Mouse (Mus musculus): ENCODE data around the gene Calcrl. TPM values are rescaled to one million over a fixed set of nuclear protein-coding genes. Genes with fewer than 3 reads are reported as not detected.

The Calcrl gene
- polyA plus RNA-seq, 1 experiment from 2014 or later = 10.6 TPM

DNA sequence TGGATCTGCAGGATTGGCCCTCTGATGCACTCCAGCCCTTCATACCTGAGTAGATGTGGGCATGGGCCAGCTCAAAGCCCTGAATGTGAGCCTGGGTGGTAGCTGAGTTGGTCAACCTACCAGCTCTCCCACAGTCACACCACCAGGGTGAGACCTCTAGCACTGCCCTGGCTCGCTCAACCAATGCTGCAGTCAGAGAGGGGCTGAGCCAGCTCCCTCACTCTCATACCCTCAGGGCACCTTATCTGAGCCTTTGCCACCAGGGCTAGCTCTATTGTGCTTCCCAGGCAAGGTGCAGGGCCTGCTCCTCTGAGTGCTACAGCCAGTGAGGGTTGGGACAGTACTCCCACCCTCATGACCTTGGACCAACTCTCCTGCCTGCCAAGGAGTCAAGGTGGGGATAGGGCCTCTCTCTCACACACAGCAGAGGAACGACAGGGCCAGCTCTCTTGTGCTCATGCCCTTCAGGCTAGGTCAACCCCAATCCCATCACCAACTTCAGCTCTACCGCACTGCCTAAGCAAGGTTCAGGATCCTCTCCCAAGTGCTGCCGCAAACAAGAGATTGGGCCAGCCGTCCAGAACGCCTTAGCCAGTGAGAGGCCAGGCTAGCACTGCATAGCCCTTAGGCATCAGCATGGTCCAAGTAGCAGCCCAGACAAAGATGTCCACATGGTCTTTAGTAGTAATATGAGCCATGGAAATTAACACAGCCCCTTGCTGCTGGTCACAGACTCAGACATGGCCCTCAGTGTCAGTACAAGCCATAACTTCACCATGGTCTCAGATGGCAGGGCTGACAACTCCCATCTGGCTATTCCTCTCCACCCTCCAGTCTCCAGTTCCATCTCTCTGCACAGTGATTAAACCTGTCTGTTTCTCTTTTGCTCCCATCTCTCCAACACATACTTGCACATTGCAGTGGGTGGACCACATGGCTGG is 62.2 kb downstream of the Calcrl start:
- Histone ChIP-seq H3K9me3 (ENCODE audit: control insufficient read depth, low read length) (no peaks in the 10 kb centered on the region), H3K27me3 (ENCODE audit: control insufficient read depth, insufficient read depth, low read length) (no peaks in the 10 kb centered on the region), H3K4me2 (ENCODE audit: low read length) (no peak overlapping the region), H3K27ac (replicated peaks; ENCODE audit: low read depth, low read length) (no peak overlapping the region), H3K4me1 (ENCODE audit: control insufficient read depth, insufficient read depth, low read length) (no peaks in the 10 kb centered on the region), H3K36me3 (ENCODE audit: control insufficient read depth, insufficient read depth, low read length) (no peaks in the 10 kb centered on the region), H3K9ac (replicated peaks; ENCODE audit: low read length) (no peak overlapping the region), H3K4me3 (replicated peaks; ENCODE audit: low read depth, low read length) (no peak overlapping the region)
- DNase-seq (no peak), ATAC-seq (ENCODE audit: low FRiP score, low TSS enrichment) (peak; percentile 37; the same call in 1 of the 2 replicates)
- WGBS = 93% methylated on average over 6 of the region's 6 CpGs

DNA sequence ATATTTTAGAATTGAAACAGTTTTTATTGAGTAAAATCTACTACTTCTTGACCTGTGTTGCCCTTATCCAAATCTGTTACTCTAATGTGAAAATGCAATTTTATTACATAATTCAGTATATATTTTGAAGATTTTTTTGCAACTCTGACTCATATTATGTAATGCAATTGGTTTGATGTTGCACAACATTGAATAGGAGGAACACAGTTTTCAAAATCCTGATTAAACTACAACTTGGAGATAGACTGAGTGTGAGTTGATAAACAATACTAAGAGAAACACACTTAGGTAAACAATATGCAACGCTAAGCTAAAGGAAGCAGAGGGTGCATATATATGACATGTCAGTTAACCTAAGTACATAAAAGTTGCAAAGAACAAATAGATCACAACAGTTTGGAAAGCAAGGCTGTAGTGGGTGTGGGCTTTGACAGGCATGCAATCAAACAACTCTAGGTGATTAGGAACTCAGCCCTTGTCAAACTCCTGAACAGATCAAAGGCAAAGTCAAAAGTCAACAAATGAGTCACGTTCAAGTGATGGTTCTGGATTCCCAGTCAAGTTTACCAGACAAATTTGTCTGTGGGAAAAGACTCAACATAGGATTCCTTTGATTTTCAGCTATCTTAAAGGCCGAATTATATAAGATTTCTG is 66.4 kb downstream of the Calcrl start:
- WGBS = 76% methylated on average over 3 of the region's 3 CpGs
- no peaks in the 10 kb centered on the region for H3K36me3 ChIP-seq (ENCODE audit: control insufficient read depth, insufficient read depth, low read length)
- no peaks in the 10 kb centered on the region for H3K27me3 ChIP-seq (ENCODE audit: control insufficient read depth, insufficient read depth, low read length)
- H3K9ac ChIP-seq (replicated peaks; ENCODE audit: low read length) = no peak overlapping the region
- H3K9me3 ChIP-seq (ENCODE audit: control insufficient read depth, low read length) = no peaks in the 10 kb centered on the region
- H3K4me2 ChIP-seq (ENCODE audit: low read length) = no peak overlapping the region
- H3K4me1 ChIP-seq (ENCODE audit: control insufficient read depth, insufficient read depth, low read length) = no peaks in the 10 kb centered on the region
- no peak overlapping the region for H3K27ac ChIP-seq (replicated peaks; ENCODE audit: low read depth, low read length)
- no peak for ATAC-seq (ENCODE audit: low FRiP score, low TSS enrichment)
- no peak for DNase-seq
- H3K4me3 ChIP-seq (replicated peaks; ENCODE audit: low read depth, low read length) = no peak overlapping the region

DNA sequence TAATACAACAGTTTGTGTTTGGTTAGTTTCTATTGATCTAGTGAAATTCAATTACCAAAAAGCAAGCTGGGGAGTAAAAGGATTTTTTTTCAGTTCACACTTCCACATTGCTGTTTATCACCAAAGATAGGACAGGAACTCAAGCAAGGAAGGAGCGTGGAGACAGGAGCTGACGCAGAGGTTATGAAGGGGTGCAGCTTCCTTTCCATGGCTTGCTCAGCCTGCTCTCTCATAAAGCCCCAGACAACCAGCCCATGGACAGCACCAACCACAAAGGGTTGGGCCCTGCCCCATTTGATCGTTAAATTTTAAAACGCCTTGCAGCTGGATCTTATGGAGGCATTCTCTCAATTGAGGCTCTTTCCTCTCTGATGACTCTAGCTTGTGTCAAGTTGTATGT is 69.9 kb downstream of the Calcrl start:
- 87% methylated on average over 4 of the region's 4 CpGs for WGBS
- ATAC-seq (ENCODE audit: low FRiP score, low TSS enrichment) = no peak
- Histone ChIP-seq H3K27me3 (ENCODE audit: control insufficient read depth, insufficient read depth, low read length) (no peaks in the 10 kb centered on the region), H3K27ac (replicated peaks; ENCODE audit: low read depth, low read length) (no peak overlapping the region), H3K9me3 (ENCODE audit: control insufficient read depth, low read length) (no peaks in the 10 kb centered on the region), H3K9ac (replicated peaks; ENCODE audit: low read length) (no peak overlapping the region), H3K4me3 (replicated peaks; ENCODE audit: low read depth, low read length) (no peak overlapping the region), H3K4me1 (ENCODE audit: control insufficient read depth, insufficient read depth, low read length) (no peaks in the 10 kb centered on the region), H3K36me3 (ENCODE audit: control insufficient read depth, insufficient read depth, low read length) (no peaks in the 10 kb centered on the region), H3K4me2 (ENCODE audit: low read length) (no peak overlapping the region)
- no peak for DNase-seq

DNA sequence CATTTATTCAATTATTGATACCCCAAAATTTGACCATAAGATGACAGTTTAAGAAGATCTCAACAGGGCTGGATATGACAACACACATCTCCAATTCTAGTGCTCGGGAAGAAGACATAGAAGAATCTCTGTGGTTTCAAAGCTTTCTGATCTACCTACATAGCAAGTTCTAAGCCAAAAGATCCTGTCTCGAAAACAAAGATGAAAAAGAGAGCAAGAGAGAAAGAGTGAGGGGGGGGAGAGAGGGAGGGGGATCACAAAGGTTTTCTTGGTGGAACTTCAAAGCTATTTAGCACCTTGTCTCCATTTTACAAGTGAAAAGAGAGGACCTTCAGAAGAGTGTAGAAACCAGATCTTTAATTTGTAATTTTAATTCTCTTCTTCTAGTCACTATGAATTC is 77.8 kb downstream of the Calcrl start:
- Histone ChIP-seq H3K27ac (replicated peaks; ENCODE audit: low read depth, low read length) (no peak overlapping the region), H3K4me2 (ENCODE audit: low read length) (no peak overlapping the region), H3K4me1 (ENCODE audit: control insufficient read depth, insufficient read depth, low read length) (no peaks in the 10 kb centered on the region), H3K4me3 (replicated peaks; ENCODE audit: low read depth, low read length) (no peak overlapping the region), H3K9ac (replicated peaks; ENCODE audit: low read length) (no peak overlapping the region), H3K27me3 (ENCODE audit: control insufficient read depth, insufficient read depth, low read length) (no peaks in the 10 kb centered on the region), H3K9me3 (ENCODE audit: control insufficient read depth, low read length) (no peaks in the 10 kb centered on the region), H3K36me3 (ENCODE audit: control insufficient read depth, insufficient read depth, low read length) (no peaks in the 10 kb centered on the region)
- no peak for ATAC-seq (ENCODE audit: low FRiP score, low TSS enrichment)
- DNase-seq = no peak
- WGBS = 74% methylated on average over 2 of the region's 2 CpGs

DNA sequence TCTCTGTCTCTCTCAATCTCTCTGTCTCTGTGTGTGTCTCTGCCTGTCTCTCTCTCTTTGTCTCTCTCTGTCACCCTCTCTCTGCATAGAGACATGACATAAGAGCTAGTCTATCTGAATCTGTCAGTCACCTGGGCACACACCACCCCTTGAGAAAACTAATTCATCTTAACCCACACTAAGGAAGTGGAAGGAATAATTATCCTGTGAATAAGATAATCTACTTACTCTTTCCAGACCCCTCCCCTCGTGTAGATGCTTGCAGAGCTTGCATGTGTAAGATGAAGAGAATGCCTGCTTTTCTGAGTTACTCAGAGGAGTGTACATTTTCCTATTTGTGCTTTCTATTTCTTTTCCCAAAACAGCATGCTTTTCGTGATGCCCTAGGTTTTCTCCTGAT is 81.5 kb downstream of the Calcrl start:
- H3K9me3 ChIP-seq (ENCODE audit: control insufficient read depth, low read length) = no peaks in the 10 kb centered on the region
- H3K36me3 ChIP-seq (ENCODE audit: control insufficient read depth, insufficient read depth, low read length) = no peaks in the 10 kb centered on the region
- ATAC-seq (ENCODE audit: low FRiP score, low TSS enrichment) (no peak), DNase-seq (peak; percentile 7)
- no peak overlapping the region for H3K9ac ChIP-seq (replicated peaks; ENCODE audit: low read length)
- H3K4me1 ChIP-seq (ENCODE audit: control insufficient read depth, insufficient read depth, low read length) = no peaks in the 10 kb centered on the region
- WGBS = 63% methylated on average over 2 of the region's 2 CpGs
- no peak overlapping the region for H3K4me3 ChIP-seq (replicated peaks; ENCODE audit: low read depth, low read length)
- H3K27me3 ChIP-seq (ENCODE audit: control insufficient read depth, insufficient read depth, low read length) = no peaks in the 10 kb centered on the region
- no peak overlapping the region for H3K4me2 ChIP-seq (ENCODE audit: low read length)
- no peak overlapping the region for H3K27ac ChIP-seq (replicated peaks; ENCODE audit: low read depth, low read length)

DNA sequence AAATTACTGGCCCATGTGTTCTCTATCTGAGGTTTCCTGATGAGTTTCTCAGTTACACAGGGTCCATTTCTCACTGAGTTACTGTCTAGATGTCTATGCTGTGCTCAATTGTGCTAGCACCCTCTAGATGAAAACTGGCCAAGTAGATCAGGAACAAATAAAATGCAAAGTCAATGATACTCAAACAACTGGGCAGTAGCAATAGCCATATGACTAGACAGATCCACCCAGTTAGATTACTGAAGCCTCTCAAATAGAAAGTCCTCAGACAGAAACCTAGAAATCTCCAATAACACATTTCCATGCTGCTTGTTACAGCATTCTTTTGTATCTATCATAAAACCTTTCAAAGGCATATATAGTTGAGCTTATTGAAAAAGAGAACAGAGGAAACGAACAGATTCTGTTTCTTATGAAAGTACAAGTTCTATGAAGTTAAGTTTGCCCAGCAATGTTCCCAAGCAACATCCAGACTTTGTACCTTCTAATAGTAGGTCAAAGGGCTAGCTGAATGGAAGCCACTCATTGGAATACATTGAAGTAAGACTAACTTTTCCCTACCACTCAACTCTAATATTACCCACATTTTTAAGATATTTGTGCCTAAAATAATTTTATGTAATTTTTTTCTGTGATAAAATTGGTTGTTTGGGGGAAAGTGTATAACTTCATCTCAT is 87.3 kb downstream of the Calcrl start:
- Histone ChIP-seq H3K36me3 (ENCODE audit: control insufficient read depth, insufficient read depth, low read length) (no peaks in the 10 kb centered on the region), H3K4me2 (ENCODE audit: low read length) (no peak overlapping the region), H3K9ac (replicated peaks; ENCODE audit: low read length) (no peak overlapping the region), H3K27me3 (ENCODE audit: control insufficient read depth, insufficient read depth, low read length) (no peaks in the 10 kb centered on the region), H3K27ac (replicated peaks; ENCODE audit: low read depth, low read length) (no peak overlapping the region), H3K4me1 (ENCODE audit: control insufficient read depth, insufficient read depth, low read length) (no peaks in the 10 kb centered on the region), H3K4me3 (replicated peaks; ENCODE audit: low read depth, low read length) (no peak overlapping the region), H3K9me3 (ENCODE audit: control insufficient read depth, low read length) (no peaks in the 10 kb centered on the region)
- no peak for DNase-seq
- no peak for ATAC-seq (ENCODE audit: low FRiP score, low TSS enrichment)
- WGBS = 80% methylated on average over 1 of the region's 1 CpGs

DNA sequence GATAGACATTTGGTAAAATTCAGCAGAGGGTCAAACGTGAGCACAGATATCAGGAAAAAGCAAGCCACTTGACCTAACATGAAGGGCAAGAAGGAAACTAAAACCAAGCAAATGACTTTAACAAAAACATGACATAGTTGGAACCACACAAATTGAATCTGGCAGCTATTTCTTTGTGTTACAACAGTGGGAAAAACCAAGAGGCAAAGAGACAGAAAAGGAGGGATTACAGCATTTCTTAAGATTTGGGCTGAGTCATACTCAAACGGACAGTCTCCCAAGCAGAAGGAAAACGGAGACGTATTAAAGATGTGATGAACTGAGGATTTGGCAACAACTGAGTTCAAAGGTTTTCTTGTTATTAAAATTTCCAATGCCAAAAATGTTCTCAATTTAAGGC is 88.9 kb downstream of the Calcrl start:
- Histone ChIP-seq H3K36me3 (ENCODE audit: control insufficient read depth, insufficient read depth, low read length) (no peaks in the 10 kb centered on the region), H3K4me1 (ENCODE audit: control insufficient read depth, insufficient read depth, low read length) (no peaks in the 10 kb centered on the region), H3K9ac (replicated peaks; ENCODE audit: low read length) (no peak overlapping the region), H3K27me3 (ENCODE audit: control insufficient read depth, insufficient read depth, low read length) (no peaks in the 10 kb centered on the region), H3K9me3 (ENCODE audit: control insufficient read depth, low read length) (no peaks in the 10 kb centered on the region), H3K4me3 (replicated peaks; ENCODE audit: low read depth, low read length) (no peak overlapping the region), H3K4me2 (ENCODE audit: low read length) (no peak overlapping the region), H3K27ac (replicated peaks; ENCODE audit: low read depth, low read length) (no peak overlapping the region)
- ATAC-seq (ENCODE audit: low FRiP score, low TSS enrichment) (no peak), DNase-seq (no peak)
- whole genome bisulfite sequencing = 67% methylated on average over 4 of the region's 4 CpGs

DNA sequence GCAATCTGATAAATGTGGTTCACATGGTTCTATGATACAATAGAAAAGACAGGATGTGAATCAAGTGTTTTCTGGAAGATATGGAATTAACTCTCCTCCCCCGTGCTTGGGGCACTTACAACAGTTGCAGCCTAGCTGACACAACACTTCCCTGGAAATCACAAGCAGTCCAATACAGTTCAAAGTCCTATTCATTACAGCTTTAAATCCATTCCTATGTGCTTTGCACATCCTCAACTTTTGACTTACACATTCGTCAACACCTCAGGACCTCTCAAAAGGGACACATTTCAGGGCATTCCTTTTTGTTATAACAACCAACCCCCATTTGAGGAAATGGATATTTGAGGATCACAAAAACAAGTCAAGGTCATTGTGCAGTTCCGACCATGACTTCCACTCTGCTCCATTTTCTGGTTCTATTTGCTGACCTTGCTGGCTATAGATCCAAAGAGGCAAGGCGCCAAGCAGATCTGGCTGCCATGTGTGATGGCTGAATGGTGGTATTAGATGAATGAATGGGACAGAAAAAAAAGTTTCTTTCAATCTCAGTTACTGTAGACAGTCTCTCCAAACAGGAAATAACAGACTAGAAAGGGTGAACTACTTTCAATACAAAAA is 108.9 kb downstream of the Calcrl start:
- no peak overlapping the region for H3K27ac ChIP-seq (replicated peaks; ENCODE audit: low read depth, low read length)
- WGBS = 86% methylated on average over 4 of the region's 4 CpGs

More for the DNA sequence above, 108.9 kb downstream of the Calcrl start:
- ATAC-seq (ENCODE audit: low FRiP score, low TSS enrichment) (no peak), DNase-seq (no peak)
- H3K4me1 ChIP-seq (ENCODE audit: control insufficient read depth, insufficient read depth, low read length) = no peaks in the 10 kb centered on the region
- no peaks in the 10 kb centered on the region for H3K9me3 ChIP-seq (ENCODE audit: control insufficient read depth, low read length)
- no peak overlapping the region for H3K9ac ChIP-seq (replicated peaks; ENCODE audit: low read length)
- no peak overlapping the region for H3K4me3 ChIP-seq (replicated peaks; ENCODE audit: low read depth, low read length)
- H3K36me3 ChIP-seq (ENCODE audit: control insufficient read depth, insufficient read depth, low read length) = no peaks in the 10 kb centered on the region
- no peak overlapping the region for H3K4me2 ChIP-seq (ENCODE audit: low read length)
- H3K27me3 ChIP-seq (ENCODE audit: control insufficient read depth, insufficient read depth, low read length) = no peaks in the 10 kb centered on the region
